Mouse (Mus musculus) hindbrain, embryonic 16.5 days (tissue): ENCODE measurements around the gene Rtl6. TPM values are rescaled to one million over a fixed set of nuclear protein-coding genes. Genes with fewer than 3 reads are reported as not detected.
A peak's percentile ranks its signal among the peaks of the same experiment; 100 is the strongest.

Source experiments
- ATAC-seq: fragments of 200-750 bp; cut with Nextera tagmentation; 2 replicates; pipeline ENCODE4 v1.8.0; 2017; ENCODE audit warnings: moderate TSS enrichment, moderate library complexity
- H3K27ac ChIP-seq: fragments of 300-500 bp; sonication (generic); 2 replicates; pipeline ENCODE4 v1.5.1; 2014; ENCODE audit warnings: low read depth, mild to moderate bottlenecking, control low read depth, low read length, moderate library complexity
- H3K27me3 ChIP-seq: fragments of 300-500 bp; sonication (generic); replicated peaks from 2 replicates; pipeline ENCODE4 v1.6.1; 2014; ENCODE audit warnings: low read length; ENCODE audit not compliant: control insufficient read depth, insufficient read depth
- H3K36me3 ChIP-seq: fragments of 300-500 bp; sonication (generic); 2 replicates; pipeline ENCODE4 v1.6.1; 2014; ENCODE audit warnings: mild to moderate bottlenecking, low read length, moderate library complexity, mixed read lengths; ENCODE audit not compliant: control insufficient read depth, insufficient read depth
- H3K4me1 ChIP-seq: fragments of 300-500 bp; sonication (generic); 2 replicates; pipeline ENCODE4 v1.6.1; 2014; ENCODE audit warnings: low read depth, low read length; ENCODE audit not compliant: control insufficient read depth, insufficient read depth
- H3K4me2 ChIP-seq: fragments of 300-500 bp; sonication (generic); 2 replicates; pipeline ENCODE4 v1.6.1; 2014; ENCODE audit warnings: mild to moderate bottlenecking, low read length, control low read depth, moderate library complexity
- H3K4me3 ChIP-seq: fragments of 300-500 bp; sonication (generic); 2 replicates; pipeline ENCODE4 v1.5.1; 2014; ENCODE audit warnings: mild to moderate bottlenecking, low read length, control low read depth, moderate library complexity
- H3K9ac ChIP-seq: fragments of 300-500 bp; sonication (generic); 2 replicates; pipeline ENCODE4 v1.6.1; 2014; ENCODE audit warnings: low read depth, mild to moderate bottlenecking, control low read depth, low read length, moderate library complexity
- H3K9me3 ChIP-seq: fragments of 300-500 bp; sonication (generic); 2 replicates; pipeline ENCODE4 v1.6.1; 2014; ENCODE audit warnings: mild to moderate bottlenecking, low read length, moderate library complexity; ENCODE audit not compliant: control insufficient read depth
- whole genome bisulfite sequencing: fragments of 180-500 bp; shearing (Covaris S2); extraction: QIAGEN DNeasy Blood & Tissue Kit; methylation state at CpG from one replicate; pipeline ENCODE4 v1.1.7; 2014; 5-methylcytosine and 5-hydroxymethylcytosine counted together
- polyA plus RNA-seq: library from polyadenylated mRNA; unstranded; fragments of >200 nt; fragmentation: Nextera tagmentation; extraction: Ambion mirVana; gene quantifications from 2 replicates; pipeline ENCODE4 v1.2.1, GENCODE M21; 2015

Rtl6 gene
- polyA plus RNA-seq, 1 experiment from 2014 or later: 54.8 TPM

DNA sequence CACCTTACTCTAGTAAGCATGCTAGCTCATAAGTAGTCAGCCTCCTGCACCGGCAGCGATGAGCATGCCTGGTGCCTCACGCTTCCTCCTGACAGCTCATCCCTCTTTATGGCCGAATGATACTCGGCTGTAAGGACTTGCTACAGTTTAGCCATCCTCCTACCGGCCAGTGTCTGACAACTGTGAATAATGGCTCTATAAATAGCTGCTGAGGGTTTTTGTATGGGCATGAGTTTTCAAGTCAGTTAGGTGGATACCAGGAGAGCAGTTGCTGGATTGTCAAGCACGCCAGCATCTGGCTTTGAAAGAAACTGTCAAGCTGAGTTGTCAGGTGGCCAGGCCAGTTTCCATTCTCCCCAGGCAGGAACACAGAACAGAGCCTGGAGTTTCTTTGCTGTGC is 52.7 kb downstream of the Rtl6 start:
- peaks cover 21% of the 10 kb centered on the region for H3K4me1 ChIP-seq
- H3K27me3 ChIP-seq: no peaks in the 10 kb centered on the region; the same call in 1 of the 2 replicates
- no peak overlapping the region for H3K9ac ChIP-seq
- no peaks in the 10 kb centered on the region for H3K36me3 ChIP-seq
- no peak overlapping the region for H3K4me2 ChIP-seq
- no peak overlapping the region for H3K4me3 ChIP-seq
- peak overlapping the region; percentile 20 for H3K27ac ChIP-seq
- ATAC-seq: peak; percentile 40; the same call in 1 of the 2 replicates
- H3K9me3 ChIP-seq: no peaks in the 10 kb centered on the region
- WGBS: 27% methylated on average over 7 of the region's 7 CpGs

Other genes with a start within 250 kb of the Rtl6 start
- 1.4 TPM in 2 replicates for gene Parvg, start 233.8 kb downstream of the Rtl6 start, polyA plus RNA-seq
- 8.6 and 12.3 TPM in 2 replicates for gene Shisal1, start 110.7 kb downstream of the Rtl6 start, polyA plus RNA-seq
- 30.5 and 33.2 TPM in 2 replicates for gene Prr5, start 111.8 kb upstream of the Rtl6 start, polyA plus RNA-seq
- gene Arhgap8, start 162.2 kb upstream of the Rtl6 start, polyA plus RNA-seq: 0.61 and 0.96 TPM in 2 replicates